Mouse (Mus musculus) testis, postnatal 14 days (tissue): ENCODE results near the gene Gm20075.
"Not testable (repeated sequence)": the region's sequence is repeated elsewhere in the genome, so short reads cannot be mapped to it uniquely, and the experiment has no call there.

Experiments
- DNase-seq: peaks from one replicate; pipeline ENCODE4 v3.0.0; 2021; ENCODE audit warnings: low spot score

Gm20075 gene

DNA sequence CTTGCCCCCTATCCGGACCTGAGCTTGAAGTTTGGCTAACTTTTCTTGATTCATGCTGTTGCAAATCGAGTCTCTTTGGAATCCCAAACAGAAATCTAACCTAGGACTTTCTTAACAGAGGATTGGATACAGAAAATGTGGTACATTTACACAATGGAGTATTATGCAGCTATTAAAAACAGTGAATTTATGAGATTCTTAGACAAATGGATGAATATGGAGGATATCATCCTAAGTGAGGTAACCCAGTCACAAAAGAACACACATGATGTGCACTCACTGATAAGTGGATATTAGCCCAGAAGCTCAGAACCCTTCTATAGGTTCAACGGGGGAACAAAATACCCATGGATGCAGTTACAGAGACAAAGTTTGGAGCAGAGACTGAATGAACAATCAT is at the start of gene Gm20075:
Gm20075 (minus strand) TSS at position 101 of the 400 bp plus-strand sequence.
- DNase-seq: not testable (repeated sequence)

DNA sequence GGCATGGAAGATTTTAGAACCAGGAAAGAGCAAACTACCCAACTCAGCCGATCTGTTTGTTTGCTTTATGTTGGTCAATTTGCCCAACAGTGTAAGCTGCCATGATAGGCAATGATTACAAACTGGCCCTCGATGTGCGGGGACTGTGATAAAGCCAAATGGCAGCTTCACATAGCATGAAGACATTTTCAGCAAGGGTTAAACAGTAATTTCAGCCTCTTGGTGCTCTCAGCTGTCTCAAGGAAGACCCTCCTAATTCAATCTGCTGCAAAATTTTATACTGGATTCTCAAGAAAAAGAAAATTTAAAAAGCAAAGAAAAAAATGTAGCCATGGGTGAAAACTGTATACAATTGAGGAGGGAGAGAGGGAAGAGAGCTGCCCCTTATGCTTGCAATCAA is 47.9 kb upstream of the Gm20075 start:
- DNase-seq: no peak

DNA sequence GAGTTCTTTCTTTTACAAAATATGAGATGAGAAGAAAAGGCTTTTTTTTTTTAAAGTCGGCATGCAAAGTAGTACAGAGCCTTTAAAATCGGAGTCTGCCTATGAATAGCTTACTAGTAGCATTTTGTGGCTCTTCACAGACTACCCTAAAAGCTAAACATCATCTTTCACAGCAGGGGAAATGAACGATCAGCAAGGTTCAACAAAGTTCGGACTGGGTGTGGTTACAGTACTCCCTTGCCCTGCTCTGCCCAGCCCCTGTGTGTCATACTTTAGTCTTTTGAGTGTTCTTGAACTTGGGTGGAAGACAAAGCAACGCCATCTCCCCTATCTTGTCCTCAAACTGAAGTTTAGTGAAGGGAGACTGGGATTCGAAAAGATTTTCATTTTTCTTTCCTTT is 45.5 kb upstream of the Gm20075 start:
- no peak for DNase-seq

DNA sequence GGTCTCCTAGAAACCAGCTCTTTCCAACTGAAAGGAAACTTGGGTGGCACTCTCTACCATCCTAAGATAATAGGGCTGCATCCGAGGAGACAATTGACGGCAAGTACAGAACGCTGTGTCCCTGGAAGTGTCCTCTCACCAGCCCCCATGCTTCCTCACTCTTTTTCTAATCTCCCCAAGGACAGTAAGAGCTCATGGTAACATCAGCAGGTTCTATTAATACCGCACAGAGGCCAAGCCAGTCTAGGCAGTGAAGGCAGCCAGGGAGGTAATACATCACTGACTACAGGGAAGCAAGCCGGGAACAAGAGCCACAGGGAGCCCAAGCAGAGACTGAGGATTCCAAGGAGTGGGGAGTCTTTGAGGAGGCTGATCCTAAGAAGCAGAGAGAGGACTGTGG is 43.8 kb upstream of the Gm20075 start:
- peak; percentile 14 for DNase-seq

DNA sequence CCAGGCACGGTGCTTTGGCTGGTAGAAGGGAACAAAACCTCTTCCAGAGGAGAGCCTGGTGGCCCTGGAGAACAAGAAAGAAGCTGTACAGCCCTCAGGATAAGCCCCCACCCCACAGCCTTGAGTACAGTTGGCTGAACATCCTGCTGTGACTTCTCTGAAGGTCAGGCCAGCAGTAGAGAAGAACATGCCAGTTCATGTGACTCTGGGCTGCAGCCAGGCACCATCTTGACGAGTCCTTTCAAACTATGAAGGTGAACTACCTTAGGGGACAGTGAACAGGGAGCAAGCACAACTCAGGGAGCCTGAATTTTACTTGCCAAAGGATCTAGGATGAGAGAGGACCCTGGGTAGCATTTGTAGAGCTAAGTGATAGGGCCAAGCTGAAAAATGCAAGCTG is 31.5 kb upstream of the Gm20075 start:
- DNase-seq: no peak

DNA sequence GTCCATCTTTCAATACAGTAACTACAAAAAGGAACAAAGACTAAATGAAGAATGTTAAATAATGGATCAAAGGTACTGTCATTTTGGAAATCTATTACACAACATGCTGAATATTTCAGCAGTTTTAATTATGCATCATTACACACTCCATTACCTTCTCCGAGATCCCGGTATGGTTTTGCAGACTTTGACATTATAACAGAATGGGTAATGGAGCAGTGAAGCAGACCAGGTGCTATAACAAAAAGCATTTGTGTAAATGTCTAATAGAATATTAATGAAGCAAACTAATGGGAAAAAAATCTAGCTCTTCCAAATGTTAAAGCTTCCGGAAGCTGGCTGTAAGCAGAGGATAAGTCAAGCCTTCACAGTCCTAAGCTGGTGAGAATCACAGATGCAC is 29.6 kb upstream of the Gm20075 start:
- no peak for DNase-seq

DNA sequence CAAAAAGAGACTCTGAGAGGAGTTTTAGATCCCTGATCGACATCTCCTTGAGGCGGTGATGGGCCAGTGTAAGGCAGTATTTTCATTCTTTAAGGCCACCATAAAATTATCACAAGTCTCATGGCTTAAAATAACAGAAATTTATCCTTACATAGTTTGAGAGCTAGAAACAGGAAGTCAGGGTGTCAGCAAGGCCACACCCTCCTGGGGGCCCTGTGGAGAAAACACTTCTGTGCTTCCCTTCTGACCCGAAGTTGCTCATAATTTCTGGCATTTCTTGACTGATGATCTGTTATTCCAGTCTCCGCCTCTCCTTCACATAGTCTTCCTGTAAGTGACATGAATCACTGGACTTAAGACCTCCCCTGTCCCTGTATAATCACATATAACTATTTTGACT is 25.2 kb upstream of the Gm20075 start:
- no peak for DNase-seq

DNA sequence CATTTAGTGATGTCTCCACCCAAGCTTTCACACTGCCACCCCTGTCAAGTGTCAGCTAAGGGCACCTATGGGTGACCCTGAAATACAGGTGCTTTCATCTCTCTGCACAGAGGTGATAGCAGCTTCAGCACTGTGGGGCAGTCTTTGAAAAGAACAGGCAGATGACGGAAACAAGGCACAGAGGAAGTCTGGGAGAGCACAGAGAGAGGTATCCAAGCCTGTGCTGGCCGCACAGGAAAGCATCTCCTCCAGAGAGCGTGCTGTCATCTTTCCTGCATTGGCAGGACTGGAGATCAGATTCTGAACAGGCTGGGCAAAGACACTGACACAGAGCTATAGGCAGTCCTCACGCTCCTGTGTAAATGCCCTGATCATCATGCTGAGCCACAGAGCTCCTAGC is 9.8 kb upstream of the Gm20075 start:
- no peak for DNase-seq

DNA sequence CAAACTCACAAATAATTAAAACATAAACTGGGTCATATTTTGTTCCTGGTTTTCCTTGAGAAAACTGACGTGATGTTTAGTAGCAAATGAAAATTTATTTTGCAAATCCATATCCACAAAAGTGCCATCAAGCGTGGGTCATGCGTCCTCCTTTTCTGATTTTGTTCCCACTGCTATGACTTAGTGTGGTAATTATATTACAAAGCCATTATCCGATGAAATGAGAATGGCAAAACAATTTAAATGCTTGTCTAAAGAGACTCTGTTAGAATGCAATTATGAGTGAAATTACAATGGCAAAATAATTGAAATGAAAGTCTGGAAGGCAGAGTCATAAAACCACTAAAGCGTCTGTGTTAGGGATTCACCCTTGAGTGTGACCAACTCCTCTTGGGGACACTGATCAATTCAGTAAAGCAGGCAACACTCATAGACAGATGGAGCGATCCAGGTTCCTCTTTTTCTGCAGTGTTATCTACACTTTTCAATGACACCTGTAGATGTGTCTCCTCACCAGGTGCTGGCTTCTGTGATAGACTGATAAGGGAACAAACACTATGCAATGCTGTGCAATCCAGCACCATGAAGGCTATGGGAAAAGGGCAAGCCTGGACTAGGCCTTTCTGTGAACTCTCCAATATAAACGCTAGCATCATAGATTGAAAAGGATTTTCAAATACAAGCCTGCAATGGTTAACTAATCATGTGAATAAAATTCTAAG is 4.6 kb upstream of the Gm20075 start:
- DNase-seq: no peak

DNA sequence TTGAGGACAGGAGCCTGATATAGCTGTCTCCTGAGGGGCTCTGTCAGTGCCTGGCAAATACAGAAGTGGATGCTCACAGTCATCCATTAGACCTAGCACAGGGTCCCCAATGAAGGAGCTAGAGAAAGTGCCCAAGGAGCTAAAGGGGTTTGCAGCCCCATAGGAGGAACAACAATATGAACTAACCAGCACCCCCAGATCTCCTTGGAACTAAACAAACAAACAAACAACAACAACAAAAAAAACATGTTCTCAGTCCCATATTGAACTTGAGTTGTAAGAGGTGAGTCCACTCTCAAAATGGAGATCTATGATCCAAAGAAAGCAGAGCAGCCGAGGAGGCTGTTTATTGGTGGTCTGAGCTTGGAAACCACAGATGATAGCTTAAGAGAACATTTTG is 578 bp upstream of the Gm20075 start, which contains the start of gene Gm17190:
Gm17190 (plus strand) TSS at position 301 of the 400 bp plus-strand sequence.
- not testable (repeated sequence) for DNase-seq

DNA sequence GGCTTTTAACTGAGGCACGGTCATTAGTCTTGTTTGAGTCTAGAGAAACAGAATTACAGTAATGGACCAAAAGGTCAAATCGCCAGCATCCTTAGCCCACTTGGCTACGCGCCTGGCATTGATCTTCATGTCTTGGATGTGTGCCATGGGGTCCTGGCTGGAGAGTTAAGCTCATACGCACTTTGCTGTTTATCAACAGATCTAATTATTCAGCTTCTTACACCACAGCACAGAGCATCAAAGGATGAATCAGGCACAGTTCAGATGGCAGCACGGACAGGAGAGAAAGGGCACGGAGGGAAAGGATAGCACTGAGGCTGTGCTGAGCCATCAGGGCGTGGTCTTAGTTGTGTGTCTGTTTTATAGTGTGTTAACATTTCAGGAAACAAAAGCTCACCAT is 7.6 kb downstream of the Gm20075 start:
- DNase-seq: no peak

DNA sequence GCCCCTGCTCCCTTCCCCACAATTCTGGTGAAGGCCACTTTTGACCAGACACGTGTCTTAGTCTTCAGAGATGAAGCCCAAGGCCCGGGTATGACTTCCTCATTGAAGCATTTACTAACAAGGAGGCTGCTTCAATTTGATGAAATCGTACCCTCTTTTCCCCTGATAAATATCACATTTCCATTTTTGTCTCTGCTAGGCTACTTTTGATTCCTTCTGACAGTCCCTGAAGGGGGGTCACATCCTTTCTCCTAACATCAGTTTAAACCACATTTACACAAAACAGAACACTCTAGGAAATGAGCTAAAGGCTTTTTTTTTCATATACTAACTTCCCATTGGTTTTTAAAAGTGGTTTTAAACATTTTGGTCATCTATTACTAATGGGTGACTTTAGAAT is 28.4 kb downstream of the Gm20075 start:
- DNase-seq: no peak

DNA sequence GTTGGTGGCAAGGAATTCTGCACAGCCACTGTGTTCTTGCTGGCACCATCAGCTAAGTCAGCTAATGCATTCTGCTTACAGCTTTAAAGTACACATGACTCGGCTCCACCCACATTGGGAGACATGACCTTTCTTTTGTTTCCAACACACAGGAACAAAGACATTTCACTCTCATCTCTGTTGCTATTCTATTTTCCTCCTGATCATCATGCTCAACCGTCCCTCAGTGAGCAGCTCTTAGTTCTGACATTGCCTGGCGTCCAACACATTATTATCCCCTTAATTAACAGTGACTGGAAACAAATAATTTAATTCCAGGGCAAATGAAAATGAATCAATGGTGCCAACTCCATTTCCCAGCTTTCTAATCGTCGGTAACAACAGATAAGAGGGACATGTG is 35.8 kb downstream of the Gm20075 start:
- no peak for DNase-seq

DNA sequence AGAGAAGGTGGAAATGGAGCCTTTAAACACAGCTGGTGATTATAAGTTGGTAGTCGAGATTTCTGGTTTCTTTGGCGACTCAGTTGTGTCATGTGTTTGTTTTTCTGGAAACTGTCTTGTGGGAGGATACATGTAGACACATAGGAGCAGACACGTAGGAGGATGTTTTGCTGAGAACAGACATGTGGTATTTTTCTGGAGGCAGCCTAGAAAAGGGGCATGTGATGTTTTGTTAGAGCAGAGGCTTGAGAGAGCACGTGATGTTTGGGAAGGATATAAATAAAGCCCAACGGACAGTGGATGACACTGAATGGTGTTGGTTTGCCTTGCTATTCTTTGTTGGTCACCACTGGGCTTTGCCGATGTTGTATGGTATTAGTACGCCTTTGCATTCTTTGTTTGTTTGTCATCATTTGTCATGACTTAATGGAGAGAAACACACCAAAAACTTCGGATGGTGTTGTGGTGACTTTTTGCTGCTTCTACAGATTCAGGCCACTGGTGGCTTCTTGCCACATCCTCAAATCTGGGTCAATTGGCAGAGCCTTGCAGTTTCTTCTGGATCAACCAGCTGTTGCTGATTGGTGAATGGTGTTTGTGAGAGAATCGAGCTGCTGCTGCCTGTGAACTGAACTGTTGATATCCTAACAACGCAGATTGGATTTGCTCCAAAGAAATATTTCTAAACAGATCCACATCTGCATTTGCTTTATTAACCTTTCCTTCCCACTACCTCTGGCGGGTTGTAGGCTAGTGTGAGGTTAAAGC is 40.7 kb downstream of the Gm20075 start:
- no peak for DNase-seq

DNA sequence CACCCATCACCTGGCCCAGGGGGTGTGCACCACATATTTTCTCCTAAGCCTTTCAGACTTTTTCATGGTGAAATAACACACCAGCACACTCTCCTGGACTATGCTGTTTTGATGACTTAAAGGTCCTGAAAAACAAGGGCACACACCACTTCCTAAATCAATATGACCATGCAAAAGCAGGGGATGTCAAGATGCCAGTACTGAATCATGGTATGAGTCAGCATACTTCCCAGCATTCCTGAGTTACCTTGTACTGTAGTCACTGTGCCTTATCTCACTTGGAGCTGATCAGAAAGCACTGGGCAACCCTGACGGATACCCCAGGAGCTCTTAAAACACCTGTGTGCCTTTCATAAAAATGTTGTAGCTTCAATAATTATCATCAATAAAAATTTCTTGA is 41.6 kb downstream of the Gm20075 start:
- DNase-seq: no peak

DNA sequence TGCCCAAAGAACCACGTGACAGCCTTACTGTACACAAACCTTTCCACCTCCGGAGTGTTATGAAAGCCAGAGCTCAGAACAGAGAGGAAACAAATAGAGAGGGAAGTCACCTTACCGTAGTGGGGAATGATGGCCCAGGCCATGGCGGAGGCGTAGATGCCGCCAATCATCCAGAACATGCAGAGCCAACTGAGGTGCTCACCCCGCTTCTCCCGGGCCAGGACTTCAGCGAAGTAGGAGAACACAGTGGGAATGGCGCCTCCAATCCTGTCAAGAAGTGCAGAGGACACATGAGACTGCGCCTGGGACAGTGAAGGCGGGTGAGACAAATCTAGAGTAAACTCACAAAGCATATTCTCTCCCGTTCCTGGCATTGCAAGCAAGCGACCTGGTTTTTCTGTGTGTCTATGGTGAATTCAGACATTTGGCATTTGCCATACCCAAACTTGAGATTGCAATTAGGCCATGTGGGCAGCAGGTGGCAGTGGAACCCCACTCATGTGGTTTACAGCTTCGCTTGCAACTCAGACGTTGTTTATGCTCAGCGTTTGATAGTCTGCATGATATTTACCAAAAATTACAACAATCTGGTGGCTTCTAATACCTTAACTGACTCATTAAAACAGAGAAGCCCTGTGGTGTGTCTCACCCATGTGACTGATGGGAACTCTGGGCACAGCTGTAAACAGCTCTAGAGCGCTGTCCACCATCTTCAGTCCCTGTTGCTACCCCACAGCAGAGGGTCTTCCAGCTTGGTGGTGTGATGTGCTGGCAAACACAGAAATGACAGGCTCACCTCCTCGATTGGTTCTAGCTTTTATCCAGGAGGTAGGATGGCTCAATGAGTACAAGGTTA is 50.6 kb downstream of the Gm20075 start:
- DNase-seq: no peak
